Mouse (Mus musculus): Measurements from ENCODE around the gene Krtap13.

DNA sequence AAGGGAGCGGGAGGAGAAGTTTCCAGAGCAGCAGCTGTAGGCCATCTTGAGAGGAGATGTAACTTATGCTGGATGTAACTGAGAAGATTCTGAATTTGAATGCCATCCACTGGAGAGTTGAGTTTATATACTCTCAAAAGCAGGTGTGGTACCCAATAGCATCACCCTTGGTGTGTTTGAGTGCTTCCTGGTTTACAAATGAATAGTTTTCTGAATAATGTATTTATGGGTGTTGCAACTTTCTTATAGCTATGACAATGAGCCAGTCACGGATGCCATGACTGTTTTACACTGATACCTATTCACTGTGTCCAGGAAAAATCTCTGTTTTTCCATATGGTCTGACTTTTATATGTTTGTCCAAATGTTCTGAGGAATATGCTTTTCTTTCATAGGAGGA, 22.7 kb upstream of the Krtap13 start, which contains the start of gene 2310057N15Rik:
- no peak for TF ChIP-seq CTCF (IDR thresholded peaks at IDR 0.05; ENCODE audit: low read depth, low read length)
- TF ChIP-seq GATA1 (IDR thresholded peaks at IDR 0.05; ENCODE audit: borderline replicate concordance, low read length), result no peak
